Mouse (Mus musculus) liver, embryonic 13.5 days (tissue): ENCODE results near the gene Smc4. TPM values are rescaled to one million over a fixed set of nuclear protein-coding genes. Genes with fewer than 3 reads are reported as not detected.

Experiments used
- ATAC-seq: fragments of 200-750 bp; cut with Nextera tagmentation; 2 replicates; pipeline ENCODE4 v1.8.0; 2017; ENCODE audit warnings: low read depth, mild to moderate bottlenecking, moderate number of reproducible peaks, moderate library complexity
- DNase-seq: peaks from one replicate; pipeline ENCODE4 v3.0.0; 2022
- H3K27ac ChIP-seq: fragments of 300-500 bp; sonication (generic); 2 replicates; pipeline ENCODE4 v1.5.1; 2015; ENCODE audit warnings: moderate library complexity, mild to moderate bottlenecking, inconsistent platforms
- H3K27me3 ChIP-seq: fragments of 300-500 bp; sonication (generic); 2 replicates; pipeline ENCODE4 v1.6.1; 2015; ENCODE audit warnings: mild to moderate bottlenecking, inconsistent platforms
- H3K36me3 ChIP-seq: fragments of 300-500 bp; sonication (generic); 2 replicates; pipeline ENCODE4 v1.6.1; 2015; ENCODE audit warnings: mild to moderate bottlenecking, inconsistent platforms
- H3K4me1 ChIP-seq: fragments of 300-500 bp; sonication (generic); replicated peaks from 2 replicates; pipeline ENCODE4 v1.6.1; 2015; ENCODE audit warnings: inconsistent platforms
- H3K4me2 ChIP-seq: fragments of 300-500 bp; sonication (generic); 2 replicates; pipeline ENCODE4 v1.6.1; 2015; ENCODE audit warnings: inconsistent platforms, mild to moderate bottlenecking, moderate library complexity
- H3K4me3 ChIP-seq: fragments of 300-500 bp; sonication (generic); replicated peaks from 2 replicates; pipeline ENCODE4 v1.5.1; 2015; ENCODE audit warnings: mild to moderate bottlenecking, inconsistent platforms
- H3K9ac ChIP-seq: fragments of 300-500 bp; sonication (generic); 2 replicates; pipeline ENCODE4 v1.6.1; 2015; ENCODE audit warnings: mild to moderate bottlenecking, inconsistent platforms
- H3K9me3 ChIP-seq: fragments of 300-500 bp; sonication (generic); replicated peaks from 2 replicates; pipeline ENCODE4 v1.6.1; 2016; ENCODE audit warnings: inconsistent platforms
- WGBS: fragments of 180-500 bp; shearing (Covaris S2); methylation state at CpG from one replicate; pipeline ENCODE4 v1.1.7; 2015; ENCODE audit not compliant: insufficient replicate concordance; 5-methylcytosine and 5-hydroxymethylcytosine counted together
- polyA plus RNA-seq: library from polyadenylated mRNA; unstranded; fragments of >200 nt; fragmentation: Nextera tagmentation; extraction: Ambion mirVana; gene quantifications from 2 replicates; pipeline ENCODE4 v1.2.1, GENCODE M21; 2015

Smc4 gene
- 166 and 219 TPM in 2 replicates for polyA plus RNA-seq

DNA sequence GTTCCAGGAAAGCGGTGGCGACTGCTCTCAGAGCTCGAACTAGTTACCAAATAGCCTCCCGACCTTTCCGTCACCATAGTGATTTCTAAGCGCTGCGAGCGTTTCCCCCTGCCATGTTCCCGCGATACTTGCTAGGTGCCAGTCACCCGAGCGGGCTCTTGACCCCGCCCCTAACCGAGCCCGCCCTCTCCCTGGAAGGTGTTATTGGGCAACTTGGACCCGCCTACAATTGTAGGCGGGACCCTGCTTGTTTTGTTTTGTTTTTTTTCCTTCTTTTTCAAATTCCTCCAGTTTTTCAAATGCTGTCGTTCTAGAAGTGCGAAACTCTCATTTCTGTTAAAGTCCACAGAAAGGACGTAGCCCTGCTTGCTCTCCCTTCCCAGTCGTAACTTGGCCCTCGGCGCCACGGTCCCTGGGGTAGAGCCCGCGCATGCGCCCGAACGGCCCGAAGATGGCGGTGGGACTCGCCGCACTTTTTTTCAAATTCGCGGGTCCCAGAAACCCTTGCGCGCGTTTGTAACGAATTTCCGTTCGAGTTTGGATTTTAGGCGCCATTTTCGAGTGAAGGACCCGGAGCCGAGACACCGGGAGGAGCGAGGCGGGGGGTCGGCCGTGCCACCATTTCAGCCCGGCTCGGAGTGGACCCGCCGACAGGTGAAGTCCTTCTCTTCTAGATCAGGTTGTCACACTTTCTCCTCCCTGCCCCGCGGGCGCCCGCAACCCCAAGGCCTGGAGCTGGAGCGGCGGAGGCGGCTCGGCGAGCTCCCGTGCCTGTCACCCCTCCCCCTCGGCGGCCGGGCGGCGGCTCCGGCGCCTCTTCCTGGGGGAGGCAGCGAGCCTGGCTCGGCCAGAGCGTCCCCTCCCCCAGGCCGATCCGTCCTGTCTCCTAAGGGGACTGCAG lies at the start of gene Smc4, which contains the start of gene Ift80:
Gene Smc4, plus strand, starts transcription at position 302 of the 901 bp plus-strand sequence.
Gene Ift80, minus strand, starts transcription at position 134 of the 901 bp plus-strand sequence.
- H3K9me3 ChIP-seq = 0 out of 2 replicates have a peak, but pooled peaks cover 3% of the 10 kb centered on the region
- peak within 1 kb of the TSS; percentile 99 for H3K27ac ChIP-seq
- no peaks in the 10 kb centered on the region for H3K27me3 ChIP-seq
- peak within 1 kb of the TSS; percentile 81 for H3K4me3 ChIP-seq
- H3K36me3 ChIP-seq = peaks cover 29% of the 10 kb centered on the region
- under 1% methylated on average over 75 of the region's 76 CpGs for WGBS
- H3K4me2 ChIP-seq = peak within 1 kb of the TSS; percentile 88
- H3K4me1 ChIP-seq = peaks cover 35% of the 10 kb centered on the region
- DNase-seq (peak; percentile 93), ATAC-seq (peak; percentile 87)
- peak within 1 kb of the TSS; percentile 100 for H3K9ac ChIP-seq

DNA sequence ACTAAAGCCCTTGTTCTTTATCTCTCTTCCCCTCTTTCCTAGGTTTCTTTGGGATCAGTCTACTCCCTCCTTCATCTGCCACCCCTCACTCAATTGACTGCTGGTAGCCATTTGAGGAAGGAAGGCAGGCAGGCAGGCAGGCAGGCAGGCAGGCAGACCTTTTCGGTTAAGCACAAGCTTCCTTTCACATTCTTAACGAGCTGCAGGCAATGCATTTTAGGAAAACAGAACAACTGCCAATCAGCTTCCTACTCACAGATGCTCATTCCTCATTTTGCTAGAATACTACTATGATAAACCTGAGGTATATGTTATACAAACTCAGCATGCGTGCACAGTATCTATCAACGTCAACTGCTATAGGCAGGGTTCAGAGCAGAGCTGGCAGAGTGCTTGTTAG lies 48.1 kb upstream of the Smc4 start:
- Histone ChIP-seq H3K36me3 (peaks cover 3% of the 10 kb centered on the region; the same call in 1 of the 2 replicates), H3K9me3 (no peaks in the 10 kb centered on the region), H3K4me2 (no peak overlapping the region), H3K27me3 (no peaks in the 10 kb centered on the region), H3K27ac (no peak overlapping the region), H3K4me3 (no peak overlapping the region), H3K9ac (no peak overlapping the region), H3K4me1 (peaks cover 6% of the 10 kb centered on the region)
- no peak for ATAC-seq
- no peak for DNase-seq
- 37% methylated on average over 4 of the region's 4 CpGs for WGBS

- Histone ChIP-seq H3K4me3 (no peak overlapping the region), H3K9ac (no peak overlapping the region), H3K27me3 (no peaks in the 10 kb centered on the region), H3K4me1 (peaks cover 6% of the 10 kb centered on the region), H3K9me3 (no peaks in the 10 kb centered on the region), H3K4me2 (no peak overlapping the region), H3K36me3 (peaks cover 8% of the 10 kb centered on the region; the same call in 1 of the 2 replicates), H3K27ac (no peak overlapping the region)
- DNase-seq (no peak), ATAC-seq (no peak)
- 77% methylated on average over 3 of the region's 3 CpGs for WGBS
Observed at GRCm38 (mm10) chr3:68957413-68957812, 47.1 kb upstream of the Smc4 start.

DNA sequence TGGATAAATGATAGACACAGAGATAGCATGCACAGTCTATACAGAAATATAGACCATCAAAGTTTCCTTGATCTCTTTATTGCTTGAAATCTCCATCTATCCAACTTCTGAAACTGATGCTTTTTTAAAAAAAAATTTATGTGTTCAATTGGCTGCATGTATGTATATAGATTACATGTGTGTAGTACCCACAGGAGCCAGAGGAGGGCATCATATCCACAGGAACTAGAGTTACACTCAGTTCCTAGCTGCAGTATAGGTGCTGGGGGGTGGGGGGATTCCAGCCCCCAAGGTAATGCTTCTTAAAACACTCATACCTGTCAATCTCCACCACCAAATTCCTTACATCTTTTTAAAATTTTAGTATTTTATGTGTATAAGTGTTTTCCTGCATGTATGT lies 39.9 kb upstream of the Smc4 start:
- Histone ChIP-seq H3K36me3 (peaks cover 39% of the 10 kb centered on the region), H3K4me2 (no peak overlapping the region), H3K9ac (no peak overlapping the region), H3K4me3 (no peak overlapping the region), H3K27me3 (no peaks in the 10 kb centered on the region), H3K4me1 (peaks cover 11% of the 10 kb centered on the region), H3K9me3 (peaks cover 6% of the 10 kb centered on the region; the same call in 1 of the 2 replicates), H3K27ac (no peak overlapping the region)
- no peak for ATAC-seq
- DNase-seq = no peak

- H3K9me3 ChIP-seq = peaks cover 6% of the 10 kb centered on the region; the same call in 1 of the 2 replicates
- ATAC-seq (no peak), DNase-seq (no peak)
- no peak overlapping the region for H3K4me3 ChIP-seq
- peaks cover 38% of the 10 kb centered on the region for H3K36me3 ChIP-seq
- H3K4me1 ChIP-seq = peaks cover 11% of the 10 kb centered on the region
- 85% methylated on average over 6 of the region's 6 CpGs for WGBS
- H3K27me3 ChIP-seq = no peaks in the 10 kb centered on the region
- no peak overlapping the region for H3K9ac ChIP-seq
- no peak overlapping the region for H3K27ac ChIP-seq
- H3K4me2 ChIP-seq = no peak overlapping the region
Observed at GRCm38 (mm10) chr3:68966527-68967285, 37.8 kb upstream of the Smc4 start.

DNA sequence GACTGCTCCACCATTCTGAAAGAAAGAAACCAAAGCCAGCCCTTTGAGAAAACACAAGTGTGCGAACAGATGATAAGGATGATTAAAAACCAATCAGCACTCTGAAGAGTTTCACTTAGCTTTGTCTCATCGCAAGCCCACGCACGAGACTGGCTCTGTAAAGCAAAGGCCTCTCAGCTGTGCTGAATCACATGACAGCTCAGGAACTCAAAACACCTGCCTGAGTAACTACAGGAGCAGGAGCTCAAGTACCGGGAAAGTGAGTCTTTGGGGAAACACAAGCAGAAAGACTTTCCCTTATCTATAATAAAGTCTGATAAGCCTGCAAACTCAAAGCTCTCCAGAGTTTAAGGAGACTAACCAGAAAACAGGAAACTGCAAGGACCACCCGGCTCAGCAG lies 37.1 kb upstream of the Smc4 start:
- H3K9ac ChIP-seq = no peak overlapping the region
- H3K36me3 ChIP-seq = peaks cover 34% of the 10 kb centered on the region
- H3K4me1 ChIP-seq = peaks cover 11% of the 10 kb centered on the region
- peaks cover 6% of the 10 kb centered on the region; the same call in 1 of the 2 replicates for H3K9me3 ChIP-seq
- H3K27ac ChIP-seq = no peak overlapping the region
- no peak for ATAC-seq
- H3K4me2 ChIP-seq = no peak overlapping the region
- no peak overlapping the region for H3K4me3 ChIP-seq
- DNase-seq = no peak
- 11% methylated on average over 6 of the region's 6 CpGs for WGBS
- no peaks in the 10 kb centered on the region for H3K27me3 ChIP-seq

GRCm38 (mm10) chr3:68969091-68969590 lies 35.4 kb upstream of the Smc4 start:
- ATAC-seq (no peak), DNase-seq (no peak)
- H3K27me3 ChIP-seq = no peaks in the 10 kb centered on the region
- no peak overlapping the region for H3K4me3 ChIP-seq
- H3K27ac ChIP-seq = no peak overlapping the region
- 85% methylated on average over 3 of the region's 3 CpGs for whole genome bisulfite sequencing
- no peak overlapping the region for H3K4me2 ChIP-seq
- H3K4me1 ChIP-seq = peaks cover 12% of the 10 kb centered on the region
- peaks cover 37% of the 10 kb centered on the region for H3K36me3 ChIP-seq
- H3K9ac ChIP-seq = no peak overlapping the region
- peaks cover 6% of the 10 kb centered on the region; the same call in 1 of the 2 replicates for H3K9me3 ChIP-seq

GRCm38 (mm10) chr3:68973574-68973973 lies 31.0 kb upstream of the Smc4 start:
- no peak overlapping the region for H3K4me2 ChIP-seq
- H3K9ac ChIP-seq = no peak overlapping the region
- H3K4me3 ChIP-seq = no peak overlapping the region
- no peak overlapping the region for H3K27ac ChIP-seq
- ATAC-seq (no peak), DNase-seq (no peak)
- no peaks in the 10 kb centered on the region for H3K27me3 ChIP-seq
- peaks cover 11% of the 10 kb centered on the region for H3K36me3 ChIP-seq
- no peaks in the 10 kb centered on the region for H3K9me3 ChIP-seq
- peaks cover 42% of the 10 kb centered on the region for H3K4me1 ChIP-seq
- 62% methylated on average over 1 of the region's 1 CpGs for WGBS

DNA sequence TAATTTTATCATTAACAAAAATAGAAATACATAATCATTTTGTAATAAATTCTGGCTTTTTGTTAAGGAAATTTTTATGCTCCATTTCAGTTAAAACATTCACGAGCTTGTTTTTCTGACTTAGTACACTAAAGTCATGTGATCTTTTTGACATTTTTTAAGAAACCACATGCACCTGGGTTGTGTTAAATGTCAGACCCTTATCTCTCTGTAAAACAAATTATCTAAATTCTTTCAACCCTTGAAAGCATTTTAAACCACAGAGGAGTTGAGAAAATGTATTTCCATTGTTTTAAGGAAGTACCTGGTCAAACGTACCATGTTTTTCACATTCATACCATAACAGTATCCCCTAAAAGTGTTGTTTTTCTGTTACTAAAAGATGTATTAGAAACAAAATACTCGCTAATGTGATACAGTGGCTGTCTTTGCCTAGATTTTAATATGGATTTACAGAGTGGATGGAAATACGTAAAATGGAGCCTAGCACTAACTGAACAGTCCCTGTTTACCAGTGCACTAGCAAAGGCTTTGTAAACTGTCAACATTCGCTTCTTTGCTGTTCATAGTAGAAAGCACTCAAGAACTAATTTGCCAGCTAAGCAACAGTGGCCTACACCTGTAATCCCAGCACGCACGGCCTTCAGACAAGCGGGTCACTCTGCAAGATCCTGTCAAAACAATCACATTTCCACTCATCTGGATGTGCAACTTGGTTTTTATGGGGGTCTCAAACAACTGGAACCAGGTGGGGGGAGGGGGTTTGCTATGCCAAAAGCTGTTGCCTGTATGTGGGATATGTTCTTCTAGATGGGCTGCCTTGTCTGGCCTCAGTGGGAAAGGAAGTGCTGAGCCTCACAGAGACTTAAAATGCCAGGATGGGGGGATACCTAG lies 29.7 kb upstream of the Smc4 start:
- no peak overlapping the region for H3K4me3 ChIP-seq
- DNase-seq (no peak), ATAC-seq (no peak)
- peak overlapping the region; percentile 60; the same call in 1 of the 2 replicates for H3K9ac ChIP-seq
- peak overlapping the region; percentile 56 for H3K4me2 ChIP-seq
- H3K27me3 ChIP-seq = no peaks in the 10 kb centered on the region
- no peaks in the 10 kb centered on the region for H3K9me3 ChIP-seq
- 77% methylated on average over 8 of the region's 8 CpGs for WGBS
- peaks cover 11% of the 10 kb centered on the region for H3K36me3 ChIP-seq
- H3K27ac ChIP-seq = peak overlapping the region; percentile 89
- H3K4me1 ChIP-seq = peaks cover 54% of the 10 kb centered on the region

- peaks cover 60% of the 10 kb centered on the region for H3K4me1 ChIP-seq
- H3K4me3 ChIP-seq = no peak overlapping the region
- ATAC-seq = peak; percentile 96
- H3K9ac ChIP-seq = peak overlapping the region; percentile 60
- no peaks in the 10 kb centered on the region for H3K27me3 ChIP-seq
- peak overlapping the region; percentile 89 for H3K27ac ChIP-seq
- peak overlapping the region; percentile 56 for H3K4me2 ChIP-seq
- peak; percentile 45 for DNase-seq
- 22% methylated on average over 9 of the region's 9 CpGs for WGBS
- H3K9me3 ChIP-seq = no peaks in the 10 kb centered on the region
- peaks cover 7% of the 10 kb centered on the region for H3K36me3 ChIP-seq
Observed at GRCm38 (mm10) chr3:68975533-68976490, 28.7 kb upstream of the Smc4 start.
